Mouse (Mus musculus) thymus, adult 2 months (tissue): ENCODE measurements around the gene Adra1d.

Experiments used
- CTCF ChIP-seq: fragments of 200-500 bp; IDR thresholded peaks from 2 replicates; pipeline ENCODE4 v1.5.1; 2012; ENCODE audit warnings: mild to moderate bottlenecking, control low read depth, low read length, moderate library complexity, borderline replicate concordance; ENCODE audit not compliant: control insufficient read depth, poor library complexity, insufficient read depth; ENCODE audit errors: extremely low read depth
- POLR2A ChIP-seq: fragments of 200-500 bp; IDR thresholded peaks from 2 replicates; pipeline ENCODE4 v1.6.1; 2012; ENCODE audit warnings: mild to moderate bottlenecking, low read length, control low read depth, moderate library complexity; ENCODE audit not compliant: control insufficient read depth, poor library complexity, insufficient read depth; ENCODE audit errors: extremely low read depth

DNA sequence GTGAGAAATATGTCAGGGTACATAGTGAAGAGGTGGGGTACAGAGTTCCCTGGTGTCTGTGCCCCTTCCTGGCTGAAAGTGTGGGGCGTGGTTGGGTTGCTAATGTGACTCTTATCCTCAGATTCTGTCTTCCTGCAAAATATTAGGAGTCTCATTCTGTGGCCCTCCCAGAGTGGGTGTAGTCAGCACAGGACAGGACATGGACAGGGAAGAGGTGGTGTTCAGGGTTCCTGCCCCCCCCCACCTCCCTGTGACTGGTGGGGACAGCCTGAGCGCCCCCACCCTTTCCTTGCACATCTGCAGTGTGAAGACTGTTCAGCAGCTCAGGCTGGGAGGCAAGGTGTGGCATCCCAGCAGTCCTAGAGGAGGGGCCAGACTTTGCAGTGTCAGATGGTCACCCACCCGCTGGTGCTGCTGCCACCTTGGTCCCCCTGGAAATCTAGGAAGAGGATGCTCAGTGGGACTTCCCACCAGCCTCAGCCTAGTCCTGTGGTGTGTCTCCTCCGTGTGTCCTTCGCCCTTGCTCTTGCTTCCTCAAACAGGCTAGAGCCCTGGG, 62.7 kb downstream of the Adra1d start:
- no peak for TF ChIP-seq POLR2A
- TF ChIP-seq CTCF, result no peak
